Mouse (Mus musculus): ENCODE results near the gene Ankfy1.

DNA sequence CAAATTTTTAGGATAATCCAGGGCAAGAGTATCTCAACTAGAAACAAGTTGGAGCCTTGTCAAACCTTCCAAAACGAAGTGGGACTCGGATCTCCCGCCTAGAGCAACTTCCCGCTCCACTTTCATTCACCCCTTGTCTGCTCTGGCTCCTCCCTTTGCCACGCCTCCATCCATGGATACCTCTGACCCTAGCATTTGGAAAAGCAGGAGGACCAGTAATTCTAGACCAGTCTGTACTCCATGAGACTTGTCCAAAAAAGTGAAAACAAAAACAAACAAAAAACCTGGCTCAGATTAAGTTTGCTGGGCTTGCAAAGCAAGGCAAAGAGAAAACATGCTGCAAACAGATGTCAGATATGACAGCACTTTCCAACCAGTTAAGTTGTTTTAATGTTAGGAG, 1.6 kb upstream of the Ankfy1 start:
- TF ChIP-seq CTCF (conservative IDR thresholded peaks at IDR 0.05; ENCODE audit: low read length): no peak
- no peak for TF ChIP-seq POU5F1 (IDR thresholded peaks at IDR 0.05; ENCODE audit: borderline replicate concordance, low read length)
